Mouse (Mus musculus) right cerebral cortex, adult 2 months (tissue): ENCODE measurements around the gene Pakap.

Source experiments
- DNase-seq, 2 experiments: peaks; one replicate each; pipeline ENCODE4 v3.0.0; 2021 to 2022; ENCODE audit warnings: low spot score in 2 of 2

The Pakap gene

DNA sequence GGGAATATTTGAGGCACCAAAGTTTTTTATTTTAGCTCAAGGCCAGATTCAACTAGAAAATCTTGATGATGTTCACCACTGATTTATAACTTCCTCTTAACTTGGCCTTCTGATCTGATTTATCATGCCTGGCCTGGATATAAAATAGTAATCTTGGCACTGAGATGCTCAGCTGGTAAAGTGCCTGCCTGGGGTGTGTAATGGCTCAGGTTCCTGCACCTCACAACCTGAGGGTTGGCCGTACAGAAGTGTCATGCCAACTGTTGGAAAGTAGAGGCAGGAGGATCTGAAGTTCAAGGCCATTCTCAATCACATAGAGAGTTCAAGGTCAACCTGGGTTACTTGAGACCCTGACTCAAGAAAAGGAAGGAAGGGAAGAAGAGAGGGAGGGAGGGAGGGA lies 57.3 kb downstream of the Pakap start:
- DNase-seq = no peak

DNA sequence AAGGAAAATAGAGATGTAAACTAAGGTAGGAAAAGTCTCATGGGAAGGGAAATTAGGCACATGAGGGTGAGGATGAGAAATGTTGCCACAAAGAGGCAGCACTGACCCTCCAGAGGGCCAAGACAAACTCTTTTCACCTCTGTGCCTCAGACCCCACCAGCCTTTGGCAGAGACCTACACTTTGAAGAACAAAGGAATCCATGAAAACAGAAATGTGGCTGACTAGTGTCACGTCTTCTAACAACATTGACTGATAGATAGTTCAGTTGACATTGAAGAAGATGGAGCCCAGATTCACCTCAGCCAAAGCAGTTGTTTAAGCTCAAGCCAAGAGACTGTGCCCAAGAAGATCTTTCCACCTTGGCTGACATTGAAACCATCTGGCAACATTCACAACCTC lies 57.8 kb downstream of the Pakap start:
- DNase-seq = no peak

DNA sequence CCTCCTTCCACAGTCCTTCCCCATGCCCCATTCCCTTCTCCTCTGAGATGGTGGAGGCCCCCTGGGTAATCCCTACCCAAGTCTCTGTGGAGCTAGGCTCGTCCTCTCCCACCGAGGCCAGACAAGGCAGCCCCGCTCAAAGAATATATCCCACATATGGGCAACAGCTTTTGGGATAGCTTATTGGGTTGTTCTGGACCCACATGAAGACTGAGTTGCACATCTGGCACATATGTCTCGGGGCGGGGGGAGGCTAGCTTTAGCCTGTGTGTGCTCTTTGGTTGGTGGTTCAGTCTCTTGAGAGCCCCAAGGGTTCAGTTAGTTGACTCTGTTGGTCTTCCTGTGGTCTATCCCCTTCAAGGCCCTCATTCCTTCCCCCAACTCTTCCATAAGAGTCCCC lies 58.9 kb downstream of the Pakap start:
- DNase-seq = no peak

DNA sequence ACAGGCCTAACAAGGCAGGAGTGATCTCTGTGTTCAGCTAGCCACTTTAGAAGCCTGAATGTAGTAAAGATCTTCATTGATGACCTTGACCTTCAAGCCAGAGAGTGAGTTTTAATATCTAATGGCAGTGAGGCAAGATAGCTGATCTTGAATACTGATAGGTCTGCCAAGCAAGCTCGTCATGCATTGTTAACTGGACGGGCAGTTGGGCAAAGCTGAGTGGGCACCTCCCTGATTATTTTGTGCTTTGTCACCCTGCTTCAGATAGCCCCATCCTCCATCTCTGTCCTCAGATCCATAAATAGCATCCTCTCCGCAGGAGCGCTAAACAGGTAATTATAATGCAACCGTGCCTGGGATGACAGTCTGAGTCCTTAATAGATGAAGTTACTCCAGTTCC lies 64.4 kb downstream of the Pakap start:
- DNase-seq = no peak

DNA sequence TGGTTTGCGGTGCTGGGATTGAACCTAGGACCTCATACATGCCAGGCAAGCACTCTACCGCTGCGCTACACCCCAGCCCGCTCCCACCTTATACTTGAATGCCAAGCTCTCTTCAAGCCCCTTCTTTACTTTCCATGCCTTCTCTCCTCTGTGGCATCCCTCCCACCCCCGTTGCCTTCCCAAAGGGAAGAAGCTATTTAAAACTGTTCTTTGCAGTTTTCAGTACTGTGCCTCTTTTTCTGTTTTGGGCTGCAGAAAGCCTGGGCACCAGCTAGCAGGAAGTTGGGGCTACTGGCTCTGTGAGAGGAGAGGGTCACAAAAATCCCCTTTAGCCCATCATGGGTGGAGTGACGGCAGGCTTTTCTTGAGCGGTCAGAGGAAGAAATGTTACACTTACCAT lies 65.1 kb downstream of the Pakap start:
- DNase-seq = peak in 1 of 2 experiments; percentile 43

DNA sequence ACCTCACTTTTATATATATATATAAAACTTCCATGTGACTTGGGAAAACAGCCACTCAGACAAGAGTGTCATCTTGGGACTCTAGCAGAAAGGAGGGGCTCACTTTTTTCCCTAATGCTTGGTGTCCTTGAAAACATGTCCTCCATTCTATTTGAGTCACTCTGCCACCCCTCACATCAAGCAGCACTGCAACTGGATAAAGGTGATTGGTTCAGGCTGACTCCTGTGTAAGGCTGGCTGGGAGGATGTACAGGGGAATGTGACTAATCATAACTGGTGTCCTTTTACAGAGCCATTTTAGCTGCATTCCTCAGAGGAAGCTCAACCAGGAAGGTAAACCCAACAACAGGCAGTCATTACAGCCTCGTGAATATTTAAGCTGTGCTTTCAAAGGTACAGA lies 67.0 kb downstream of the Pakap start:
- no peak for DNase-seq

DNA sequence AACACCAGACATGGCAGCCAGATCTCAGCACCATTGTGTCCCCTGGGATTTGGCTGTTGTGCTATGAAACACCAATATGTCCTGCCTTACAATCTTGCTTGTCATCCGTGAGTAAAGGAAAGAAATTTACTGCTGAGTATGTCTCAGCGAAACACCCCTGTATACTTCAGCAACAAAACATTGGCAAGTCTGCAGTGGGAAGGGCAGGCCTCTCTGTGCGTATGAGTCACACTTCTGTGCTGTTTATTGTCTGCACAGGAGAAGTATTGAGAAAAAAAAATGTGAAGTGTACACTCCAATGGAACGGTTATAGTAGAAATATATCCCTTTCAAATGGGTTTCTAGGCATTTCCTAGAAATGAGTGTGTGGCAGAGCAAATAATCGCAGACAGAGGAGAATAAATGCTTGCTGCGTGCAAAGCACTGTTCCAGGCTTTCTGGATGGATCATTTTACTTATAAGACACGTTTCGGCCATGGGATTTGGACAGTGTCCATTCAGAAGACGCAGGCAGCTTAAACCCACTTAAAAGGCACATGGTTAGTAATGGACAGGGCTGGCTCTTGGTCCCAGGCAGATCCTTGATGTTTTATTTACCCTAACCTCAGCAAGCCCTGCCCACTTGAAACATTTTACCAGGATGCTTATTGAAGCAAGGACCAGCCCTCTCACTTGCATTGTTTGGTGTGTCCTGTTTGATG lies 69.0 kb downstream of the Pakap start:
- no peak for DNase-seq

DNA sequence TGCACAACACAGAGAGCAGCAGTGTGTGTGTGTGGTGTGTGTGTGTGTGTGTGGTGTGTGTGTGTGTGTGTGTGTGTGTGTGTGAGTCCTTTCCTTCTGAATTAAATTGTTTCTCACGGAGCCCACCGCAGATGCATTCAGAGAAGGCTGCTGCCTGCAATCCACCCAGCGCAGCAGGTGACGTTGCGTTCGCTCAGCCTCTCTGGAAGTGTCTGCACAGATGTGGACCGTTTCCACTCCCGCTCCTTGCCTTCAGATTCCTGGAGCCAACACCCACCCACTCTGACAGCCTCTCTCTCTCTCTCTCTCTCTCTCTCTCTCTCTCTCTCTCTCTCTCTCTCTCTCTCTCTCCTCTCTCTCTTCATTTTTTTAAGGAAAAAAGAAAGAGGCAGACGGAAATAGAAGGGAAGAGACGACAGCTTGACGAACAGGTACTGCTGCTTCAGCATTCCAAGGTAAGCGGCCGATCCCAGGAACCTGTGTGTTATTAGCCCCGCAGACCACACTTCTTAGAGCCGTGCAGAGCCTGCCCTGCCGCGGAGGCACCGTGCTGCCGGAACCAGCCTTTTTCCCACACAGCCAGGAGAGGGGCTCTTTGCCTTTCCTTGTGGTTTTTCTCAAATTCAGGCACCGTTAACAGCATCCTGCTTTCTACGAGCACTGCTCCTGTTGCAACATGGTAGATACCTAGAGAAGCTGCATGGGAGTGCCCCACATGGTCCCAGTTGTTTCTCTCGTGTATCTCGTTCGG lies 69.8 kb downstream of the Pakap start:
- peak; percentile 67 to 70 for DNase-seq

DNA sequence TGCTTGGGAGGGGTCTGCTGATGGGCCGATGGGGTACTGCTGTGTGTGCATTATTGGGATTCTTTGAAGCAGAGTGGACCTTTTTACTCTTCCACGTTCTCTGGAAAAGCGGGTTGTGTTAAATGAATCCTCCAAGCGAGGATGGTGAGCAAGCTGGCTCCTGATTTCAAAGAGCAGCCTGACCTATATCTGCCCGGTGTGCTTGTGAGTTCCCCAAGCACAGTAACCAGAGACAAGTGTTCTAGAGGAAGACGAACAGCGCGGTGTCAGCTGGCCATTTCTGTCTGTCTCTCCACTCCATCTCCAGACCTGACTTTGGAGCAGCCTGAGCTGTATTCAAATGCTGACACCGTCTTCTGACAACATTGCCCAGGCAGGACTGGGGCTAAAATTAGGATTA lies 71.0 kb downstream of the Pakap start:
- no peak for DNase-seq

DNA sequence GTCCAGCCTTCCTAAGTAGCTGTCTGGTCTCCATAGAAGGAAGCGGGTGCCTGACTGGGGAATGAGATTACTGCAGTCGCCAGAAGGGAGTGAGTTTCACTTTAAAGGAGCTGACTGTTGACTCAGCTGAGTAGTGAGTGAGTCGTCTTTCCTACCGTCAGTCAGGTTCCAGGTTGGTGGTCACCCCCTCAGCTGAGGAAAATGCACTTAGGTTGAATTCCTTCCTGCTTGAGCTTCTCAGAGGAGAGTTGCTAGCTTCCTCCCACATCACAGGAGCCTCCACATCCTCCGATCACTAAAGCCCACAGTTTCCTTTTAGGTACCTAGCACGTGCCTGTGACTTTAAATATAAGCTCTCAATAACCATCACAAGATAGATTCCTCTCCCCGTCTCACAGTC lies 72.2 kb downstream of the Pakap start:
- peak; percentile 44 to 53 for DNase-seq

DNA sequence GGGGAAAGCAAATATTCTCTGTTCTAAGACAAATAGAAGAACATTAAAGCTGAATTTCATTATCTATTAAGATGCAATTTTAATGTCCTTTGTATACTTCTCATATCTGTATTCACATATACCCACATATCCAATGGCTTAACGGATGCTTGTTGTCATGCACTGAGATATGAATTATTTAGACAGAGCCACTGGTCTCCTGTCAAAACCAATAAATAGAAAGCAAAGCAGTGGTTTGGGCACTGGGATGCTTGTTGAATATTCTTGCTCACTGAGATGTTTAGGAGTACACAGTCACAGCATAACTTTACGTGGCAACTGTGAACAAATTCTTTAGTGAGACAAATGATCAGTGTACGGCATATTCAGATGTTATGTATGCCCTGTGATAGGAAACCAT lies 73.0 kb downstream of the Pakap start:
- no peak for DNase-seq

DNA sequence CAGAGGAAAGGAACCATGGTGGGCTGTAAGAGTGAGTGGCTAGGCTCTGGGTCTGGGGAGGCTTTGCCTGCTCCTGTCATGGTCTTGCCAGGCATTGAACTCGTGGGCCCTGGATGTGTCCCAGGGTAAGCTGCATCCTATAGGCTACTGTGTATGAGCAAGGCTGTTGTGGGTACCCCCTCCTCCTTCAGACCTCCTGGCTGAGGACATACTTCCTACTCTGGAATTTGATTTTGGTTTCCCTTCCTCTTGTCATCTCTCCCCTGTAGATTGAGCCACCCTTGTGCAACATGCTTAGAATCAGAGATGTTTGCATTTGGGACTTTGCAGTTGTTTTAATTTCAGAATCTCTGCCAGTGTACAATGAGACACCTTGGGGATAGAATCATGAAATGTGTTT lies 83.0 kb downstream of the Pakap start:
- no peak for DNase-seq

DNA sequence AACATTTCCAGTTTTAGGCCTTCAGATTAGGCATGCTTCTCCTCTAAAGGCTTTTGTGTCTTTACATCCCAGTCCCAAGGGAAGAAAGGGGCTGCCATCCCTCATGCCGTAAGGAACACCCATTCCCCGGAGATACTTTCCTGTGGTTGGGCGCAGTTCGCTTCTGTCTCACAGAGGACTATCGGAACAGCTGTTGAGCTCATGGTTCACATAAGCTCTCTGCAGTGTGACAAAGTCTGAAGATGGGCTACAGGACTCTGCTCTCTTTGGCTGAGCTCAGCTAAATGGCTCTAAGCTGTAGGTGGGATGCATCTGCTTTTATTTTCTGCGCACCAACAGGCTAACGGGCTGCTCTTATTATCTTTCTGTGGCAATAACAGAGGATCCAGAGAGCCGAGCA lies 83.6 kb downstream of the Pakap start:
- DNase-seq = no peak

DNA sequence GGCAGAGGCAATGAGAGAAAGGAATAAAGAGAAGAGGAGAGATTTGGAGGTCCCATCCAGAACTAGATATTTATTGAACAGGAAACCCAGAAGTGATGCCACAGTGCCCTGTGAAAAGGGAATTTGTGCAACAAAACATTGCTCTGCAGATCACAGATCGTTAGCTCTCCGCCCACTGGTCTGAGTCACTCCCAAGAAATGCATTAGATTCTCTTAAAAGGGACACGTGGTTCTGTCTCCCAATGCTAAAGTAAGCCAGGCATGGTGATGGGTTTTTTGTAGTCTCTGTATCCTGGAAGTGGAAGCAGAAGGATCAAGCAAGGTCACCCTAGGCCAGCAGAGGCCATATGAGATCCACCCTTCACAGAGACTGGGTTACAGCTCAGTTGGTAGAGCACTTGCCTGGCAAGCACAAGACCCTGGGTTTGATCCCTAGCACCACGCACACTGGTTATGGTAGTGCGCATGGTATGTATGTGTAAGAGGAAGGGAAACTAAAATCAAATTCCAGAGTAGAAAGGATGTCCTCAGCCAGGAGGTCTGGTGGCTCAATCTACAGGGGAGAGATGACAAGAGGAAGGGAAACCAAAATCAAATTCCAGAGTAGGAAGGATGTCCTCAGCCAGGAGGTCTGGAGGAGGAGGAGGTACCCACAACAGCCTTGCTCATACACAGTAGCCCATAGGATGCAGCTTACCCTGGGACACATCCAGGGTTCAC lies 84.4 kb downstream of the Pakap start:
- DNase-seq = peak; percentile 39 to 53

DNA sequence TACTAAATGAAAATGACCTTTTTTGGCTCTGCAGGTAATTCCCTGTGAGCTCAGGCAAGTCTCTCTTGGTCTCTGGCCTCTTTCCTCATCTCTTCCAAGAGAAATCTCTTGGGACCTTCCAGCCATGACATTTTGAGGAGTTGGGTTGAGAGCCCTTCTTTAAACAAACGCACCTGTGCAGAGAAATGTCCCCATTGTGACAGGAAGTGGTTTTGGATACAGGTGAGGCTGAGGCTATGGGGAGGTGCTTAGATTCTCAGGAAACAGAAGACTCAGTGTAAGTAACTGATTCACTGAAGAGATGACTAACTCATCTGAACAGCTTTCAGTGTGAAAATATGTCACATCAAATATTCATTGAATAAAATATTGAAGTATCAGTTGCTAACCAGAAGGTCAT lies 88.0 kb downstream of the Pakap start:
- no peak for DNase-seq

DNA sequence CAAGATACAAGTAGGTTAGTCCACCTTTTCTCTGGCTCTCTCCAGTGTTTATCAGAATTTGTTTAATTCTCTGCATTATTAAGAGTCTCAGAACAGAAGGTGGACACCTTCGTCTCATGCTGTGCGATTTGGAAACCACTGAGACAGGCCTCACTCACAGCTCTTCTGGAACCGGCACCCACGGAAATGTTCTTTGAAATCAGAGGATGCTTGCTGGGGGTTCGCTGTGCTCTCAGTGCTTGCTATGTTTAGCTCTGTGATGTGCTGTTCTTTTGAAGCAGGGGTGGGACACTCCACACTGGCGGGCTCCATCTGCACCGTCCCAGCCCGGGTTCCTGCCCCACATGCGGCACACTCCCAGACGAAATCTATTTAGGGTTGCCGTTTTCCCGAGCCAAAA lies 88.4 kb downstream of the Pakap start:
- DNase-seq = peak; percentile 41 to 42

DNA sequence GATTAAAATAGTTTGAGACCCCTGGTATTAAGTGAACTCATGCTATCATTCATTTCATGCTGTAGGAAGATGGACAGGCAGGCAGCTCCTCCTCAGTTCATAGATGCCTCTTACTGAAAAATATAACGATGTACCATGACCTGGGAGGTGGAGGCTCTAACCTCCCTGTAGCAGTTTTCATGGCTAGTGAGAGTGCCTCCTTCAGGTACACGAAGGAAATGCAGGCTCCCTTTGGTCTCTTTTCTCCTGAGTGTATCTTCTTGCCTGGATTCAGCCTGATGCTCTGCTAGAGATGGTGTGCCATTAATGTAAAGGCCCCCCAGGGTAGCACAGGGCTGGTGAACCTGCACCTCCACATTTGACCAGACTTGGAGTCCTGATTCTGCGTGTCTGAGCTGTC lies 88.9 kb downstream of the Pakap start:
- DNase-seq = no peak

DNA sequence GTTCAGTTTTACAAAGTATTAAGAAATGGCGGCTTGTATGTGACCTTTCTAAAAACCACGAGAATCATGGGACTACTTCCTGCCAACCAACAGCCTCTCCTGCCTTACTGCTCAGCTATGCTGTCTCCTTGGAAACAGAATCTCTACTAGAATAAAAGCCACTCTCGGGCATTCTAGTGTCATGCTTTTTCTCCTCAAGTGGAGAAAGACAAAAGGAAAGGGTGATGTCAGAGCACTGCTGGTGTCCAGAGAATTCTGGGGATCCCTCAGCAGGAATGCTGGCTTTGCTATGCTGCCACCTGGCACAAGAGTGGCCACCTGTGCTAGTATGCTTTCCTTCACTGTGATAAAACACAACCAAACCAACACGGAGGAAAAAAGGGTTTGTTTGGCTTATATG lies 92.5 kb downstream of the Pakap start:
- no peak for DNase-seq

DNA sequence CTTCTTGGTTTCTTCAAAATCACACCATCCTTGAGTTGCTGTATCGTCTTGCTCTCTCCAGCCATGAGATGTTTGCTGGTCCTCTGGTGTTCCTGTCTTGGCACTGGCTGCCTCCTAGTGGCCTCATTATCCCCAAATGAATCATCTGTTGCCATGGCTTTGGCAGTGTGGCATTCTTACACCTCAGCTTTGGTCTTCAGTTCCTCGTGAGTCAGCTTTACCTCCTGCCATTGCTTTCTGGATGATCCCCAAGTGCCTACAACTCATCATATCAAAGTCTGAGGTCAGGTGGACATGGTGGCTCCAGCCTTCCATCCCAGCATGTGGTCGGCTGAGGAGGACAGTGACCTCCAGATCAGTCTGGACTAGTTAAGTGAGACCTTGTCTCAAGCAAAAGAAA lies 98.1 kb downstream of the Pakap start:
- DNase-seq = no peak

DNA sequence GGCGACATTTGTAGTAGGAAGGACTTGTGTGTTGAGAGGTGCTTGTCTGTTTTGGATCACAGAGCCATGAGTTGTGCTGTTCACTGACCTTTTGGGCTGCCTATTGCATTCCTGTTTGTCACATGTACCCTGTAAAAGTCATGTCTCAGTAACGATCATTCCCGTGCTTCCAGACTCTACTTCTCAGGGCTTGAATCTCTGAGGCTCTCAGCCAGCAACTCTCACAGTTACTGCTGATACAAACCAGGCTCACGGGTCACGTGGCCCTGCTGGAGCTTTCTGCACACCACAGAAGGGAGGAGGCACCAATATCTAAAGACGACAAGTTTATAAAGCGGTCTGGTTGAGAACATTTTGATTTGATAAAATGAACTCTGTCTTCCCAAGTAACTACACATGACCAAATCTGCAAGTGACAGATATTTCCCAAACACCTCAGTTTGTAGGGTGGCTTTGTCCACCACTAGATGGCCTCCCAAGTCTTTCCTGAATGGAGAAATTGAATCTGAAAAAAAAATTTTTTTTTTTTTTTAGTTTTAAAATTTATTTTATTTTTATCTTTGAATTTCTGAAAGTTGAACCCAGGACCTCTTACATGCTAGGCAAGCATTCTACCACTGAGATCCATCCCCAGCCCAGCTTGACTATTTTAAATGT lies 103.0 kb downstream of the Pakap start:
- no peak for DNase-seq

DNA sequence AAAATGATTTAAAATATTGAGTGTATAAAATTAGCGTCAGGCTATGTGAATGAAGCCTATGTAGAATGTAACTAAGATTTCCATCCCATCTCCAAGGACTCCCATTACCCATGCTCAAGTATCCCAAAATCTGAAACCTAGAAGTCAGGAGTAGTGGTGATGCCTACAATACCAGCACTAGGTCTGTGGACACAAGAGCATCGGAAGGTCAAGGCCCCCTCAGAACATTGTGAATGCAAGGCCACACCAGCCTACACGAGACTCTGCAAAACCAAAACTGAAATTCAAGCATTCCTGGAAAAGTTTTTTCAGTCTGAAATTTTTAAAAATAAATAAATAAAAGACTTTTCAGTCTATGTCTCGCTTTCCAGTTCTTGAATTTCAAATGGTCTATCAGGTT lies 104.6 kb downstream of the Pakap start:
- no peak for DNase-seq
